Mouse (Mus musculus) testis, adult 2 months (tissue): ENCODE data around the gene Kif2c. TPM values are rescaled to one million over a fixed set of nuclear protein-coding genes. Genes with fewer than 3 reads are reported as not detected.

Experiments used
- H3K27ac ChIP-seq: fragments of 200-500 bp; 2 replicates; pipeline ENCODE4 v1.5.1; 2012; ENCODE audit warnings: low read depth, low read length; ENCODE audit not compliant: control insufficient read depth, insufficient read depth
- H3K27me3 ChIP-seq: fragments of 200-500 bp; 2 replicates; pipeline ENCODE4 v1.6.1; 2012; ENCODE audit warnings: mild to moderate bottlenecking, low read length, moderate library complexity; ENCODE audit not compliant: control insufficient read depth, insufficient read depth
- H3K36me3 ChIP-seq: fragments of 200-500 bp; 2 replicates; pipeline ENCODE4 v1.6.1; 2012; ENCODE audit warnings: mild to moderate bottlenecking, low read length; ENCODE audit not compliant: control insufficient read depth, insufficient read depth
- H3K4me1 ChIP-seq: fragments of 200-500 bp; 2 replicates; pipeline ENCODE4 v1.6.1; 2012; ENCODE audit warnings: low read length; ENCODE audit not compliant: control insufficient read depth, insufficient read depth
- H3K4me3 ChIP-seq: fragments of 200-500 bp; 2 replicates; pipeline ENCODE4 v1.5.1; 2012; ENCODE audit warnings: low read depth, mild to moderate bottlenecking, low read length, moderate library complexity, mixed read lengths; ENCODE audit not compliant: control insufficient read depth
- CTCF ChIP-seq: fragments of 200-500 bp; IDR thresholded peaks from 2 replicates; pipeline ENCODE4 v1.5.1; 2012; ENCODE audit warnings: low read depth, mild to moderate bottlenecking, inconsistent platforms, low read length, moderate library complexity; ENCODE audit not compliant: control insufficient read depth, insufficient read depth, insufficient replicate concordance
- POLR2A ChIP-seq: fragments of 200-500 bp; IDR thresholded peaks from 2 replicates; pipeline ENCODE4 v1.6.1; 2012; ENCODE audit warnings: low read depth, mild to moderate bottlenecking, inconsistent platforms, low read length, moderate library complexity; ENCODE audit not compliant: control insufficient read depth
- polyA plus RNA-seq: library from polyadenylated mRNA; depleted of rRNA; stranded (reverse); fragments of >200 nt; gene quantifications from 2 replicates; pipeline ENCODE4 v1.2.3, GENCODE M21; 2012

The Kif2c gene
- polyA plus RNA-seq, 1 experiment: 325 TPM

DNA sequence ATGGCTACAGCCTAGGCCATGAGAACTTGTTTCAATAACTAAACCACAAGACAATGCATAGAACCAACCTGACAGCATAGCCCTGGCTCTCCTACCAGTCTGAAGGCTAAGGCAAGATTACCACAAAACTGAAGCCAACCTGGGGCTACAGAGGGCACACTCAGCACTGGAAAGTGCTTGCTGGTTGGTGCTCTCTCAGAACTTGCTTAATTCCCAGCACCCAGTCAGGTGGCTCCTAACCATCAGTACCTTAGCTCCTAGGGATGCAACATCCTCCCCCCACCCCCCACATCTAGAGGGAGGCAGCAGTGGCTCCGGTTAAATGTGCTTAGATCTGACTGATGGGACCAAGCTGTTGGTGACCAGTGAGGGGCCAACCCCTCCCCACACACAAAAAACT lies 31.0 kb downstream of the Kif2c start:
- no peak overlapping the region for H3K27ac ChIP-seq
- H3K36me3 ChIP-seq: no peaks in the 10 kb centered on the region; the same call in 1 of the 2 replicates
- H3K27me3 ChIP-seq: no peaks in the 10 kb centered on the region
- no peak overlapping the region for H3K4me3 ChIP-seq
- TF ChIP-seq POLR2A: no peak
- TF ChIP-seq CTCF: no peak
- H3K4me1 ChIP-seq: peaks cover 5% of the 10 kb centered on the region

DNA sequence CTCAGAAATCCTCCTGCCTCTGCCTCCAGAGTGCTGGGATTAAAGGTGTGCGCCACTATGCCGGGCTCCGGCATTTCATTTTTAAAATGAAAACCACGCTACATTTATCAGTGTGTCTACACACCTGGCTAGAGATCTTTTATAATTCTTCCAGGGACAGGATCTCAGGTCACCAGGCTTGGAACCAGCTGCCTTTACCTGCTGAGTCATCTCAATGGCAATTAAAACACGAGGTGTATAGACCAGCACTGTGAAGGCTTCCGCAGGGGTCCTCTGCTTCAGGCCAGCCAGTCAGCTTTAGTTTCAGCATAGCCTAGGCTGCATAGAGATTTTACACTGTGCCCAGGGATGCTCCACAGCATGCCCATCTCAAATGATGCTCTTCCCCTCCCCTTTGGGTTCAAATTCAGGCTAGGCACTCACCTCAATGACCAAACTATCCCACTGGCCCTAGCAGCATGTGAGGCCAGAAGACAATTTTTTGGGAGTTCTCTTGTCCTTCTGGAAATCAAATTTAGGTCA lies 32.2 kb downstream of the Kif2c start:
- Histone ChIP-seq H3K27ac (no peak overlapping the region), H3K4me1 (peaks cover 12% of the 10 kb centered on the region), H3K36me3 (no peaks in the 10 kb centered on the region; the same call in 1 of the 2 replicates), H3K4me3 (no peak overlapping the region), H3K27me3 (no peaks in the 10 kb centered on the region)
- TF ChIP-seq POLR2A (no peak), CTCF (no peak)

DNA sequence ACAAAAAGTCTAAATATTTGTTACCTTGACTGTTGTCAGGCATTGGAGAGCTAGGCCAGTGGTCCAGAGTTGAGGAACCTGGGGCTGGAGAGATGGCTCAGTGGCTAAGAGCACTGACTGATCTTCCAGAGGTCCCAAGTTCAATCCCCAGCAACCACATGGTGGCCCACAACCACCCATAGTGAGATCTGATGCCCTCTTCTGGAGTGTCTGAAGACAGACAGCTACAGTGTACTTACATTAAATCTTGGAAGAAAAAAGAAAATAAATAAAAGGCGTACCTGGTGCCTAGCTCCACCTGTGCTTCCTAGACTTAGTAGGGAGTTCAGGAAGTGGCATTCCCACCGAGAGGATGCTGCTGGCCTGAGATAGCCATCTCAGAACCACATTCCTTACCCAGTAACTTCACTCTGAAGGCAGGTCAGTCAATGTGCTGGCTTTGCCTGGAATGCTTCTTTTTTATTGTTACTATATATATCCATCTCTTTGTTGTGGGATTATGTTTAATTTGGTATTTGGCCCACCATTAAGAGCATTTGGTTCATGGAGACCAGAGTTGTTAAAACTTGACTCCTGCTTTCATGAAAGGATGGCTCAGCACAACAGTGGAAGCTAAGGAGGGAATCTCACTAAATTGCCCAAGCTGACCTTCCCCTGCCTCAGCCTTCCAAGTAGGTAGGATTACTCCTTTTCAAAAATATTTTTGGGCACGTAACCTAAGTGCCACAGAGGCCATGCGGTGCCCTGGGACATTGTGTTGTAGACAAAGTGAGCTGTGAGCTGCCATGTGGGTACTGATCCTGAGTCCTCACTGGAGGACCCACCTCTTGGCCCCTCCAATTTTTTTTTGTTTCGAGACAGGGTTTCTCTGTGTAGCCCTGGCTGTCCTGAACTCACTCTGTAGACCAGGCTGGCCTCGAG lies 32.9 kb downstream of the Kif2c start:
- Histone ChIP-seq H3K4me3 (no peak overlapping the region), H3K4me1 (peaks cover 12% of the 10 kb centered on the region), H3K27ac (no peak overlapping the region), H3K36me3 (no peaks in the 10 kb centered on the region; the same call in 1 of the 2 replicates), H3K27me3 (no peaks in the 10 kb centered on the region)
- TF ChIP-seq CTCF (no peak), POLR2A (no peak)

DNA sequence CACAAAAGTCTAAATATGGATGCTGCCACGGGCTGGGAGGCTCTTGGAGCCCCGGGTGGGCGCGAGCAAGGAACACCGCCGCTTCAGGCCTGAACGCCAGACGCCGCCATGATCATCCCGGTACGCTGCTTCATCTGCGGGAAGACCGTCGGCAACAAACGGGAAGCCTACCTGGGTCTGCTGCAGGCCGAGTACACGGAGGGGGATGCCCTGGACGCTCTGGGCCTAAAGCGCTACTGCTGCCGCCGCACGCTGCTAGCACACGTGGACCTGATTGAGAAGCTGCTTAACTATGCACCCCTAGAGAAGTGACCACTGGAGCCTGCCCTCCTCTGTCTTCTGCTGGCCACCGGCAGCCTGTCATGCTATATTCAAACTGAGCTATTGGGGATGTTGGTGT lies 33.6 kb downstream of the Kif2c start:
- TF ChIP-seq CTCF (no peak), POLR2A (no peak)
- H3K4me3 ChIP-seq: peak overlapping the region; percentile 6; the same call in 1 of the 2 replicates
- no peaks in the 10 kb centered on the region; the same call in 1 of the 2 replicates for H3K36me3 ChIP-seq
- no peak overlapping the region for H3K27ac ChIP-seq
- no peaks in the 10 kb centered on the region for H3K27me3 ChIP-seq
- peaks cover 12% of the 10 kb centered on the region for H3K4me1 ChIP-seq

DNA sequence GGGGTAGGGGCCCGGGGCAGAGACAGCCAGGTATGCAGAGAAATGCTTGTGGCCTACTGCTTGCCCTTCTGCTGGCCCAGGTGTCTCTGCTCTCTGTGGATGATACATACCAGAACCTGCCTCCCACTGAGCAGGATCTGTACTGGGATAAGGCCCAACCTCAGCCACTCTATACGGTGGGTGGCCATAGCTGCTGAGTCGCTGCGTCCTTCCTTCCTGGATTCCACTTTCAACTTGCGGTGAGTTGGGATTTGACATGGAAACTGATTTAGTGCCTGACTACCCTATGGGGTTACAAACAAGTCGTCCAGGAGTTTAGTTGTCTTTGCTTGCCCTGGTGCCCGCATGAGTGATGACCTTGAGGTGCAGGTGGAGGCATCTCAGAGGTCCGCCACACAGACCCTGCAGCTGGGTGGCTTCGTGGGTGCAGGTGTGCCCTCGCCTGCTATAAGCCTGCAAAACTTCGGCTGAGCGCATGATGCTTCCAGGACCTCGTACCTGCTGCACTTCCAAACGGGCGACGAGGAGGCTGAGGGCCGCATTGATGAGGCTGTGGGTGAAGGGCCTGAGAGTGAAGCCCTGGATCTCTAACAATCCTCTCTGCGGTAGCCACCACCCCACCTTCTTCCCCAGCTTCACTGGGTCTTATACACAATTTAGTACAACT lies 34.3 kb downstream of the Kif2c start:
- H3K27ac ChIP-seq: no peak overlapping the region
- H3K4me3 ChIP-seq: no peak overlapping the region
- H3K4me1 ChIP-seq: peaks cover 12% of the 10 kb centered on the region
- H3K27me3 ChIP-seq: no peaks in the 10 kb centered on the region
- TF ChIP-seq CTCF (no peak), POLR2A (no peak)
- no peaks in the 10 kb centered on the region; the same call in 1 of the 2 replicates for H3K36me3 ChIP-seq

DNA sequence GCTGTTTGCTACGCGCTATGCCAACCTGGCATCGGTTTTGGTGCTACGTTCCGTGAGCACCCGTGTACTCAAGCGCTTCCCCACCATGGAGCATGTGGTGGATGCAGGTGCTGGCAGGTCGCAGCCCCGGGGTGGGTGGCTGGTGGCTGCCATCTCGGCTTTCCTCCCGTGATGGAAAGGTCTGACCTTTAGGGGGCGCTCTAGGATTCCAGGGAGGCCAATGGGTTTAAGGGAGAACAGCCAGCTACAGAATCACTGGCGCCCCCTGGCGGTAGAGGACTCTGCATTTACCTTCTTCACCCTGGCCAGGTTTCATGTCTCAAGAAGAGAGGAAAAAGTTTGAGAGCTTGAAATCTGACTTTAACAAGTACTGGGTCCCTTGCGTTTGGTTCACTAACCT lies 36.3 kb downstream of the Kif2c start:
- Histone ChIP-seq H3K4me3 (peak overlapping the region; percentile 73), H3K27ac (no peak overlapping the region), H3K36me3 (no peaks in the 10 kb centered on the region), H3K27me3 (no peaks in the 10 kb centered on the region), H3K4me1 (peaks cover 12% of the 10 kb centered on the region)
- TF ChIP-seq POLR2A: no peak
- TF ChIP-seq CTCF: peak; percentile 89

DNA sequence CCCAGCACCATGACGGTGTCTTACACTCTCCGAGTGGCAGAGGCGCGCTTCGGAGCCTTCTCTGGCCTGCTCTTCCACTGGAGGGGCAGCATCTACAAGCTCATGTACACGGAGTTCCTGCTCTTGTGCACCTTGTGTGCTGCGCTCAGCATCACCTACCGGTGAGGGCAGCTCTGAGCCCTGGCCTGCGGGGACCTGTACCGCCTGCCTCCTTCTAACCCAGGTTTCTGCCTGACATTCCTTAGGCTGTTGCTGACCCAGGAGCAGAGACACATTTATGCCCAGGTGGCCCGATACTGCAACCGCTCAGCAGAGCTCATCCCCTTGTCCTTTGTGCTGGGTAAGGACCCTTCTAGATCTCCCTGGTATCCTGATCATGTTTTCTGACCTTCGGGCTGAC lies 37.2 kb downstream of the Kif2c start:
- Histone ChIP-seq H3K4me1 (peaks cover 12% of the 10 kb centered on the region), H3K36me3 (no peaks in the 10 kb centered on the region), H3K27me3 (no peaks in the 10 kb centered on the region), H3K27ac (no peak overlapping the region), H3K4me3 (no peak overlapping the region)
- TF ChIP-seq POLR2A (no peak), CTCF (no peak)
